ENCODE assay signal across 8 mouse cellular contexts in genomic region chr11:48798984-48799920, GRCm38 (mm10). TPM values are rescaled to one million over a fixed set of nuclear protein-coding genes. Genes with fewer than 3 reads are reported as not detected.
DNase-seq lines count a peak whose midpoint lies in the region; ATAC-seq and TF ChIP-seq lines count a peak whose summit lies in the region.

No protein-coding gene starts in this region.

- peaks cover 57% of the 10 kb centered on the region for H3K79me2 ChIP-seq in macrophage (ENCODE audit: inconsistent target)

- H3K9me3 ChIP-seq in heart, postnatal 0 days (replicated peaks; ENCODE audit: control insufficient read depth, low read length) = no peaks in the 10 kb centered on the region
- no peaks in the 10 kb centered on the region for H3K9me3 ChIP-seq in forebrain, embryonic 16.5 days (ENCODE audit: control insufficient read depth, low read length)

- intact Hi-C loops in heart, postnatal 36 days (cut with DNase I) = loop anchor here (5.0 kb wide), 1 partner anchor 403 kb away; the partner anchor contains the start of gene Zfp62

- WGBS in heart, postnatal 0 days = 6% methylated on average over 18 of the region's 18 CpGs
- 8% methylated on average over 18 of the region's 18 CpGs for WGBS in forebrain, embryonic 16.5 days
- 3% methylated on average over 18 of the region's 18 CpGs for WGBS in macrophage (ENCODE audit: missing documents)

- no peak for DNase-seq in heart, postnatal 0 days (ENCODE audit: low spot score)
- DNase-seq in heart, postnatal 36 days = no peak
- DNase-seq in MN1 (ENCODE audit: low spot score) = peak; percentile 70
- no peak for DNase-seq in cerebellum, postnatal 25 days
- no peak for DNase-seq in cerebellum, adult 9-11 months
- DNase-seq in thymus, postnatal 14 days = no peak

- no peaks in the 10 kb centered on the region for H3K27me3 ChIP-seq in heart, postnatal 0 days (ENCODE audit: control insufficient read depth, insufficient read depth, low read length)
- no peaks in the 10 kb centered on the region for H3K27me3 ChIP-seq in forebrain, embryonic 16.5 days (replicated peaks; ENCODE audit: control insufficient read depth, insufficient read depth, low read length)

- peak overlapping the region; percentile 66 for H3K4me3 ChIP-seq in heart, postnatal 0 days (ENCODE audit: low read depth, low read length)
- peak overlapping the region; percentile 60 for H3K4me3 ChIP-seq in forebrain, embryonic 16.5 days (replicated peaks; ENCODE audit: low read length)
- peak overlapping the region; percentile 92 for H3K4me3 ChIP-seq in macrophage (ENCODE audit: inconsistent target)

- TF ChIP-seq CTCF in heart, postnatal 0 days (IDR thresholded peaks at IDR 0.05; ENCODE audit: low read depth) = no peak

- ATAC-seq in heart, postnatal 0 days (ENCODE audit: insufficient read depth, low read depth) = peak; percentile 5; the same call in 1 of the 2 replicates
- ATAC-seq in forebrain, embryonic 16.5 days = peak; percentile 21

- peaks cover 18% of the 10 kb centered on the region for H3K4me1 ChIP-seq in heart, postnatal 0 days (ENCODE audit: control insufficient read depth, insufficient read depth)
- peaks cover 33% of the 10 kb centered on the region for H3K4me1 ChIP-seq in forebrain, embryonic 16.5 days (replicated peaks; ENCODE audit: control insufficient read depth, insufficient read depth, low read length)

- peak overlapping the region; percentile 83 for H3K4me2 ChIP-seq in heart, postnatal 0 days (ENCODE audit: low read depth, low read length)
- peak overlapping the region; percentile 88 for H3K4me2 ChIP-seq in forebrain, embryonic 16.5 days (ENCODE audit: low read length)

- no peak for TF ChIP-seq EP300 in heart, postnatal 0 days (IDR thresholded peaks at IDR 0.05; ENCODE audit: low read depth)

- H3K27ac ChIP-seq in heart, postnatal 0 days (ENCODE audit: low read depth) = peak overlapping the region; percentile 97
- H3K27ac ChIP-seq in forebrain, embryonic 16.5 days (ENCODE audit: low read length) = peak overlapping the region; percentile 98
- peak overlapping the region; percentile 93 for H3K27ac ChIP-seq in macrophage

- H3K9ac ChIP-seq in heart, postnatal 0 days (replicated peaks; ENCODE audit: low read depth, low read length) = peak overlapping the region; percentile 60
- H3K9ac ChIP-seq in forebrain, embryonic 16.5 days (replicated peaks; ENCODE audit: low read depth, low read length) = peak overlapping the region; percentile 87

- H3K36me3 ChIP-seq in heart, postnatal 0 days (replicated peaks; ENCODE audit: control insufficient read depth, insufficient read depth, low read length) = peaks cover 27% of the 10 kb centered on the region
- H3K36me3 ChIP-seq in forebrain, embryonic 16.5 days (ENCODE audit: control insufficient read depth, insufficient read depth) = peaks cover 17% of the 10 kb centered on the region
- peaks cover 28% of the 10 kb centered on the region for H3K36me3 ChIP-seq in macrophage (ENCODE audit: inconsistent target)

RNA-seq across cellular contexts. Expression of gene Rack1, which starts 0.9 kb away (rescaled TPM):
- total RNA-seq in heart, postnatal 0 days (2014; rRNA removed; ENCODE audit: low replicate concordance) = 1,323 and 1,324 TPM in 2 replicates
- 292 and 307 TPM in 2 replicates for polyA plus RNA-seq in heart, postnatal 0 days (2015; fragmentation: Nextera tagmentation; extraction: Ambion mirVana)
- 100 to 1,000 TPM; 385 to 411 TPM for total RNA-seq in heart, postnatal 36 days (2021)
- polyA plus RNA-seq in forebrain, embryonic 16.5 days (2015; fragmentation: Nextera tagmentation; extraction: Ambion mirVana) = 451 and 473 TPM in 2 replicates
- 100 to 1,000 TPM in 23 of 26 experiments, 10 to 100 TPM in 3; 65.6 to 268 (median 152) TPM for total RNA-seq in macrophage (2018; cell fraction: chromatin; rRNA removed)
- total RNA-seq in macrophage (2018; cell fraction: cytosol; rRNA removed) = 100 to 1,000 TPM; 274 to 584 (median 379) TPM
- total RNA-seq in macrophage (2018; cell fraction: nucleus; rRNA removed) = 100 to 1,000 TPM; 112 to 309 (median 144) TPM
- polyA plus RNA-seq in macrophage (2018) = 321 to 741 TPM (median 672 TPM) in 3 replicates

RNA-seq across cellular contexts. Expression of gene Trim41, which starts 17.9 kb away (rescaled TPM):
- total RNA-seq in heart, postnatal 0 days (2014; rRNA removed; ENCODE audit: low replicate concordance) = 22.7 and 39.6 TPM in 2 replicates
- 2.7 and 2.9 TPM in 2 replicates for polyA plus RNA-seq in heart, postnatal 0 days (2015; fragmentation: Nextera tagmentation; extraction: Ambion mirVana)
- 10 to 100 TPM; 21.0 to 22.7 TPM for total RNA-seq in heart, postnatal 36 days (2021)
- 7.2 and 7.6 TPM in 2 replicates for polyA plus RNA-seq in forebrain, embryonic 16.5 days (2015; fragmentation: Nextera tagmentation; extraction: Ambion mirVana)
- total RNA-seq in macrophage (2018; cell fraction: chromatin; rRNA removed) = 100 to 1,000 TPM in 17 of 26 experiments, 10 to 100 TPM in 9; 20.6 to 250 (median 130) TPM
- 10 to 100 TPM; 16.9 to 87.7 (median 65.3) TPM for total RNA-seq in macrophage (2018; cell fraction: cytosol; rRNA removed)
- 100 to 1,000 TPM in 10 of 26 experiments, 10 to 100 TPM in 16; 25.6 to 136 (median 96.6) TPM for total RNA-seq in macrophage (2018; cell fraction: nucleus; rRNA removed)
- 40.1 to 48.8 TPM (median 47.2 TPM) in 3 replicates for polyA plus RNA-seq in macrophage (2018)

RNA-seq across cellular contexts. Expression of gene Trim7, which starts 26.7 kb away (rescaled TPM):
- total RNA-seq in heart, postnatal 0 days (2014; rRNA removed; ENCODE audit: low replicate concordance) = 1.1 and 5.3 TPM in 2 replicates
- polyA plus RNA-seq in heart, postnatal 0 days (2015; fragmentation: Nextera tagmentation; extraction: Ambion mirVana) = 1.3 and 1.9 TPM in 2 replicates
- 10 to 100 TPM; 17.8 to 26.2 TPM for total RNA-seq in heart, postnatal 36 days (2021)
- 1.4 and 2.0 TPM in 2 replicates for polyA plus RNA-seq in forebrain, embryonic 16.5 days (2015; fragmentation: Nextera tagmentation; extraction: Ambion mirVana)
- total RNA-seq in macrophage (2018; cell fraction: chromatin; rRNA removed) = 10 to 100 TPM in 12 of 26 experiments, 1 to 10 TPM in 14; 2.1 to 26.6 (median 9.3) TPM
- 1 to 10 TPM in 20 of 26 experiments, under 1 TPM in 6; 0.29 to 2.5 (median 1.3) TPM for total RNA-seq in macrophage (2018; cell fraction: cytosol; rRNA removed)
- 10 to 100 TPM in 3 of 26 experiments, 1 to 10 TPM in 23; 1.7 to 11.6 (median 5.5) TPM for total RNA-seq in macrophage (2018; cell fraction: nucleus; rRNA removed)
- 1.1 to 1.4 TPM (median 1.2 TPM) in 3 replicates for polyA plus RNA-seq in macrophage (2018)

RNA-seq across cellular contexts. Expression of gene Gm12184, which starts 27.2 kb away (rescaled TPM):
- 1.8 and 27.8 TPM in 2 replicates for total RNA-seq in heart, postnatal 0 days (2014; rRNA removed; ENCODE audit: low replicate concordance)
- 1.8 and 2.7 TPM in 2 replicates for polyA plus RNA-seq in heart, postnatal 0 days (2015; fragmentation: Nextera tagmentation; extraction: Ambion mirVana)
- total RNA-seq in heart, postnatal 36 days (2021) = 1 to 10 TPM; 3.5 to 3.9 TPM
- polyA plus RNA-seq in forebrain, embryonic 16.5 days (2015; fragmentation: Nextera tagmentation; extraction: Ambion mirVana) = 2.8 and 3.9 TPM in 2 replicates
- total RNA-seq in macrophage (2018; cell fraction: chromatin; rRNA removed) = 1 to 10 TPM in 4 of 26 experiments, under 1 TPM in 1, not detected in 21; 0.98 to 1.4 (median 1.3) TPM
- total RNA-seq in macrophage (2018; cell fraction: cytosol; rRNA removed) = 1 to 10 TPM in 21 of 26 experiments, under 1 TPM in 5; 0.47 to 2.3 (median 1.5) TPM
- 1 to 10 TPM in 3 of 26 experiments, under 1 TPM in 10, not detected in 13; 0.40 to 5.6 (median 0.67) TPM for total RNA-seq in macrophage (2018; cell fraction: nucleus; rRNA removed)
- 0.75 to 2.7 TPM (median 1.7 TPM) in 3 replicates for polyA plus RNA-seq in macrophage (2018)
